Mouse (Mus musculus) midbrain, embryonic 13.5 days (tissue): Measurements from ENCODE around the gene Alg14. TPM values are rescaled to one million over a fixed set of nuclear protein-coding genes. Genes with fewer than 3 reads are reported as not detected.

Source experiments
- ATAC-seq: fragments of 200-750 bp; cut with Nextera tagmentation; 2 replicates; pipeline ENCODE4 v1.8.0; 2017; ENCODE audit warnings: mild to moderate bottlenecking, moderate TSS enrichment, moderate library complexity
- H3K27ac ChIP-seq: fragments of 300-500 bp; sonication (generic); 2 replicates; pipeline ENCODE4 v1.5.1; 2015; ENCODE audit warnings: inconsistent platforms, mild to moderate bottlenecking, moderate library complexity
- H3K27me3 ChIP-seq: fragments of 300-500 bp; sonication (generic); 2 replicates; pipeline ENCODE4 v1.6.1; 2015; ENCODE audit warnings: mild to moderate bottlenecking, inconsistent platforms
- H3K36me3 ChIP-seq: fragments of 300-500 bp; sonication (generic); 2 replicates; pipeline ENCODE4 v1.6.1; 2015; ENCODE audit warnings: mild to moderate bottlenecking, inconsistent platforms
- H3K4me1 ChIP-seq: fragments of 300-500 bp; sonication (generic); replicated peaks from 2 replicates; pipeline ENCODE4 v1.6.1; 2015; ENCODE audit warnings: inconsistent platforms
- H3K4me2 ChIP-seq: fragments of 300-500 bp; sonication (generic); replicated peaks from 2 replicates; pipeline ENCODE4 v1.6.1; 2015; ENCODE audit warnings: moderate library complexity, mild to moderate bottlenecking, inconsistent platforms
- H3K4me3 ChIP-seq: fragments of 300-500 bp; sonication (generic); replicated peaks from 2 replicates; pipeline ENCODE4 v1.5.1; 2015; ENCODE audit warnings: mild to moderate bottlenecking, inconsistent platforms
- H3K9ac ChIP-seq: fragments of 300-500 bp; sonication (generic); replicated peaks from 2 replicates; pipeline ENCODE4 v1.6.1; 2015; ENCODE audit warnings: mild to moderate bottlenecking, inconsistent platforms
- H3K9me3 ChIP-seq: fragments of 300-500 bp; sonication (generic); 2 replicates; pipeline ENCODE4 v1.6.1; 2016; ENCODE audit warnings: mild to moderate bottlenecking, inconsistent platforms
- WGBS: fragments of 180-500 bp; shearing (Covaris S2); methylation state at CpG from one replicate; pipeline ENCODE4 v1.1.7; 2015; 5-methylcytosine and 5-hydroxymethylcytosine counted together
- polyA plus RNA-seq: library from polyadenylated mRNA; unstranded; fragments of >200 nt; fragmentation: Nextera tagmentation; extraction: Ambion mirVana; gene quantifications from 2 replicates; pipeline ENCODE4 v1.2.1, GENCODE M21; 2015

Alg14 gene
- polyA plus RNA-seq, 1 experiment from 2014 or later = 31.7 TPM

DNA sequence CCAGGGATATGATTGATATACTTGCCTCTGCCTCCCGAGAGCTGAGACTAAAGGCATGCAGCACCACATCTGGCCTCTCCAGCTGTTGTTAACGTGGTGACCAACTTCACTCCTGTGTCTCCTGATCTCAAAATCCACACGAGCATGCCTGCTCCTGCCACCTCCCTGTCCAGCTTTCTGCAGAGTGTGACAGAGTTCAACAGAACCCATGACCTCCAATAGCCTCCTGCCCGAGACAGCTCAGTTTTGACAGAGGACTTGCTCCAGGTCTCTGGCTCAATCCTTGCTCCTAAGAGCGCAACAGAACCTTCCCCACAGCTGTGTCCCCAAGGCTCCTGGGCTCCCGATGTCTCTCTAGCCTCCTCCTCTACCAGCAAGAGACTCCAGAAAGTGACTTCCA, 64.5 kb downstream of the Alg14 start:
- Histone ChIP-seq H3K27me3 (no peaks in the 10 kb centered on the region), H3K4me1 (peaks cover 5% of the 10 kb centered on the region; the same call in 1 of the 2 replicates), H3K27ac (no peak overlapping the region), H3K36me3 (no peaks in the 10 kb centered on the region), H3K4me3 (no peak overlapping the region), H3K9ac (no peak overlapping the region), H3K9me3 (no peaks in the 10 kb centered on the region), H3K4me2 (no peak overlapping the region)
- 87% methylated on average over 6 of the region's 6 CpGs for WGBS
- no peak for ATAC-seq

DNA sequence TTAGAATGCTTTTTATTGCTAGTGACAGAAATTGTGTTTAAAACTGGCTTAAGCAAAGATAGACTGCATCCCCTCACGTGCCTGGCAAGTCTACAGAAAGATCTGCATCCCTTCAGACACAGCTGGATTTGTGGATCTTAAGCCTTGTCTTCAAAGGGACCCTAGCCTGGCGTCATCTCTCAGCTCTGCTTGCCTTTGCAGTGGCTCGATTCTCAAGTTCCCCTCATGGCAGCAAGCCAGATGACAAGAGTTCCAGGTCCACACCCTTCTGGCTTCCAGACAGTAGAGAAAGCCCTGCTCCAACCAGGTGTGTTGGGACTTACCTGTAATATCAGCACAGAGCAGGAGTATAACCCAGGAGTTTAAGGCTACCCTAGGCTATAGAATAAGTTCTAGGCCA, 65.5 kb downstream of the Alg14 start:
- H3K9ac ChIP-seq = no peak overlapping the region
- no peaks in the 10 kb centered on the region for H3K36me3 ChIP-seq
- H3K9me3 ChIP-seq = no peaks in the 10 kb centered on the region
- ATAC-seq = no peak
- H3K4me3 ChIP-seq = no peak overlapping the region
- peaks cover 5% of the 10 kb centered on the region; the same call in 1 of the 2 replicates for H3K4me1 ChIP-seq
- no peak overlapping the region for H3K4me2 ChIP-seq
- H3K27me3 ChIP-seq = no peaks in the 10 kb centered on the region
- H3K27ac ChIP-seq = no peak overlapping the region
- WGBS = 70% methylated on average over 3 of the region's 3 CpGs

DNA sequence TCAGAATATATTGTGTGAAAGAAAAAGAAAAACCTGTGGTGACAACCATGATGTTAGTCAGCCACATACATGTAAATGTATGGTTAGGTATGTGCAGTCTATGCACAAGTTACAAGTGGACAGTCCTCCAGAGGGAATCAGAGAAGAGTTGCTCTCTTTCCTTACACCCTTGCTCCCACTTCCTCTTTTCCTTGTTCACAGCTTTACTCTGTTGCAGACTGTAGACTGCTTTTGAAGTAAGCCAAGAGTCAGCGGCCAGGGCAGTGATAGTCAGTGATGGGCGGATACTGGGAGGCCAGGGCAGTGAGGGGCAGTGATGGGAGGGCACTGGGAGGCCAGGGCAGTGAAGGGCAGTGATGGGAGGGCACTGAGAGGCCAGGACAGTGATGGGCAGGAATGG, 66.7 kb downstream of the Alg14 start:
- no peak overlapping the region for H3K4me2 ChIP-seq
- whole genome bisulfite sequencing = 60% methylated on average over 2 of the region's 2 CpGs
- no peaks in the 10 kb centered on the region for H3K27me3 ChIP-seq
- no peak overlapping the region for H3K4me3 ChIP-seq
- H3K9ac ChIP-seq = no peak overlapping the region
- H3K4me1 ChIP-seq = peaks cover 5% of the 10 kb centered on the region; the same call in 1 of the 2 replicates
- H3K27ac ChIP-seq = no peak overlapping the region
- H3K9me3 ChIP-seq = no peaks in the 10 kb centered on the region
- H3K36me3 ChIP-seq = no peaks in the 10 kb centered on the region
- no peak for ATAC-seq

DNA sequence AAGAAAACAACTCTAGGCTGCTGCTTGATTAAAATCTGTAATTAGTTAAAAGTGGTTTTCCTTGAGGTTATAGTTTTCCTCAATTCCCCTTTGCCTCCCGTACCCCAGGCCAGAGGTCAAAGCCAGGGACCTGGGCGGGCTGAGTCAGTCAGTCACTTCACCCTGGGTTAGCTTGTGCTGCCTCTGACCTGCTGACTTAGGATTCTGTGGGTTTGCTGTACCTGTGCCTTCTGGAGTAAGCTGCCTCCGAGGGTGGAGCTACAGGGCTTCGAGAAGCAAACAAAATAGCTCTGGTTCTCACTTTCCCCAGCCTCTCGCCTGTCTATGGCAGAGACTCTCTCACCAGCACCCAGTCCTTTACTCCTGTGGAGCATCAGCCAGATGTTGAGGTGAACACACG, 67.3 kb downstream of the Alg14 start:
- Histone ChIP-seq H3K27ac (no peak overlapping the region), H3K4me1 (peaks cover 5% of the 10 kb centered on the region; the same call in 1 of the 2 replicates), H3K36me3 (no peaks in the 10 kb centered on the region), H3K9me3 (no peaks in the 10 kb centered on the region), H3K4me3 (no peak overlapping the region), H3K9ac (no peak overlapping the region), H3K4me2 (no peak overlapping the region), H3K27me3 (no peaks in the 10 kb centered on the region)
- WGBS = 84% methylated on average over 6 of the region's 6 CpGs
- no peak for ATAC-seq

DNA sequence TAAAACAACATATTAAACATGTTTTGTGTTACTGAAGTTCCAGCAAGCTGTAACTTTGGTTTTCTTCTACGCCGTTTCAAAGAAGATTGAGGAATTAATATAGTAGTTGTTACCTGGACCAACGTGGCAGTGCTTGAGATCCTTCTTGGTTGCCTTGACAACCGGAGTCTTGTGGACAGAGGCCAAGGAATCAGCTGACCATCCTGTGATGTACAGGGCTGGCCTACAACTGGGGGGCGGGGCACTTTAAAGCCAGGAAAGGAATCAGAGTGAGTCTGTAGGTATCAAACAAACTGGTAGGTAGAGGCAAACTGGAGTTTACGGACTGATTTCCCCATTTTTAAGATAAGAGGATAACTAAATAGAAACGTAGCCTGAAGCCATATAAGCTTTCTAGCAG, 67.7 kb downstream of the Alg14 start:
- Histone ChIP-seq H3K4me1 (peaks cover 5% of the 10 kb centered on the region; the same call in 1 of the 2 replicates), H3K9me3 (no peaks in the 10 kb centered on the region), H3K4me3 (no peak overlapping the region), H3K27ac (no peak overlapping the region), H3K4me2 (no peak overlapping the region), H3K27me3 (no peaks in the 10 kb centered on the region), H3K36me3 (no peaks in the 10 kb centered on the region), H3K9ac (no peak overlapping the region)
- 79% methylated on average over 7 of the region's 7 CpGs for WGBS
- ATAC-seq = no peak

DNA sequence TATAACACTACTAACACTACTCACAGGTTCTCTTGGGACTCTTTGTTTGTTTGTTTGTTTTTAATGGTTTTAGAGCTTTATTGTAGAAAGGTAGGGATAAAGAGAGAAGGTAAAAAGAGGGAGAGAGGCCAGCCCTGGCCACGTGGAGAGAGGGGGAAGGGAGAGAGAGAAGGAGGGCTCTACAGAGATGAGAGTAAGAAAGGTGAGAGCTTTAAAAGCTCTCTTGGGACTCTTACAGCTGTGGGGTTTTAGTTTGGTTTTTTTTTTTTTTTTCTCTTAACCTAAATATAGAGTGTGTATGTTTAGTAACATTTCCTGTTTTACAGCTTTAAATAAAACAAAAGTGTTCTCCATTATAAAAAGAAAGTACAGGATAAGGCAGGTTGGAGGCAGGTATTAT, 70.4 kb downstream of the Alg14 start:
- ATAC-seq = no peak
- WGBS = 70% methylated on average over 1 of the region's 1 CpGs

DNA sequence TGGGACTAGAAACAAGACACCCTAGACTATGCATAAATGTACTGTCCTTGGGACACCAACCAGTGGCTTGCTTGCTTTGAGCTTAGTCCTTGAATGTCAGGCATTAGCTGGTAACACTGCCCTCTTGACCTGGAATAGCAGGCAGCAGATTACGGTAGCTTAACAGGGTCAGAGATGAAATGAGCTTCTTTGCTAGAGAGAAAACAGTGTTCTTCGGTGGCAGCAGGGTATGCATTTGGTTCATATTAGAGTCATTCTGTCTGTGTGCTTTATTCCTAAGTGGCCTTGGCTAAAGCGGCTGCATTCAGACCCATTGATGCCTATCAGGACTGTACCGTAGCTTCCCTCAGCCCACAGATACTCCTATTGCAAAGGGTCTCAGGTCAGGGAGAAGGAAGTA, 72.8 kb downstream of the Alg14 start:
- Histone ChIP-seq H3K9ac (no peak overlapping the region), H3K9me3 (no peaks in the 10 kb centered on the region), H3K4me3 (no peak overlapping the region), H3K4me2 (no peak overlapping the region), H3K27me3 (no peaks in the 10 kb centered on the region), H3K4me1 (peaks cover under 1% of the 10 kb centered on the region; the same call in 1 of the 2 replicates), H3K27ac (0 out of 2 replicates have a peak overlapping the region, but pooled peaks have one; percentile 22), H3K36me3 (no peaks in the 10 kb centered on the region)
- no peak for ATAC-seq
- 63% methylated on average over 4 of the region's 4 CpGs for WGBS

More for the DNA sequence above, 70.4 kb downstream of the Alg14 start:
- no peak overlapping the region for H3K27ac ChIP-seq
- no peak overlapping the region for H3K4me2 ChIP-seq
- H3K4me3 ChIP-seq = no peak overlapping the region
- H3K9me3 ChIP-seq = no peaks in the 10 kb centered on the region
- no peaks in the 10 kb centered on the region for H3K36me3 ChIP-seq
- no peak overlapping the region for H3K9ac ChIP-seq
- H3K27me3 ChIP-seq = no peaks in the 10 kb centered on the region
- peaks cover 5% of the 10 kb centered on the region; the same call in 1 of the 2 replicates for H3K4me1 ChIP-seq

DNA sequence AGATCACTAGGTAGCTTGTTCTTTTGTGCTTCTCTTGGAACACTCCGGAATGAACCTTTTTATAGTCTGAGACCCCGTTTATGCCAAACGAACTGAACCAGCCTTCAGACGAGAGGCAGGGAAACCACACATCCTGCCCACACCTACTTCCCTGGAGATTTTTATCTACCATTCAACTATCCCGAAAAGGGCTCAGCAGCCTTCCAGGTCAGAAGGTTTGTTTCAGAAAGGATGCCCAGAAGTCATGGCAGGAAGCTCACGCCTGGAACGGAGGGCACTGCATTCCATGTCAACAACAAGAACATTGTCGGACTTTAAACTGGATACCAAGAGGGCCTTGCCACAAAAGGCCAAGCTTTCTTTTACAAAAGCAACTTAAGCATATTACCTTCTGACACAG, 73.6 kb downstream of the Alg14 start:
- H3K4me2 ChIP-seq = no peak overlapping the region
- no peak overlapping the region for H3K4me3 ChIP-seq
- no peaks in the 10 kb centered on the region for H3K27me3 ChIP-seq
- no peak overlapping the region for H3K27ac ChIP-seq
- no peaks in the 10 kb centered on the region for H3K4me1 ChIP-seq
- no peaks in the 10 kb centered on the region for H3K36me3 ChIP-seq
- ATAC-seq = no peak
- no peak overlapping the region for H3K9ac ChIP-seq
- 79% methylated on average over 8 of the region's 8 CpGs for WGBS
- no peaks in the 10 kb centered on the region for H3K9me3 ChIP-seq

DNA sequence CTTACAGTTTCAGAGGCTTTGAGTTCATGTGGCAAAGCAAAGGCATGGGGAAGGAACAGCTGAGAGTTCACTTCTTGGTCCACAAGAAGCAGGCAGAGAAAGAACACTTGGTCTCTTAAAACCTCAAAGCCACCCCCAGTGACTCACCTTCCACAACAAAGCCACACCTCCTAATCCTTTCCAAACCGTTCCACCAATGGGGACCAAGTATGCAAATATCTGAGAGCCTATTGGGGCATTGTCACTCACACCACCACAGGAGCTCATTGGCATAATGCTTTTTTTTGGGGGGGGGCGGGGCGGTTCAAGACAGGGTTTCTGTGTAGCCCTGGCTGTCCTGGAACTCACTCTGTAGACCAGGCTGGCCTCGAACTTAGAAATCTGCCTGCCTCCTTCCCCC, 77.0 kb downstream of the Alg14 start:
- Histone ChIP-seq H3K36me3 (no peaks in the 10 kb centered on the region), H3K27ac (no peak overlapping the region), H3K9me3 (no peaks in the 10 kb centered on the region), H3K4me3 (no peak overlapping the region), H3K4me2 (no peak overlapping the region), H3K9ac (no peak overlapping the region), H3K4me1 (0 out of 2 replicates have a peak, but pooled peaks cover 4% of the 10 kb centered on the region), H3K27me3 (no peaks in the 10 kb centered on the region)
- no peak for ATAC-seq
- 94% methylated on average over 4 of the region's 4 CpGs for WGBS

DNA sequence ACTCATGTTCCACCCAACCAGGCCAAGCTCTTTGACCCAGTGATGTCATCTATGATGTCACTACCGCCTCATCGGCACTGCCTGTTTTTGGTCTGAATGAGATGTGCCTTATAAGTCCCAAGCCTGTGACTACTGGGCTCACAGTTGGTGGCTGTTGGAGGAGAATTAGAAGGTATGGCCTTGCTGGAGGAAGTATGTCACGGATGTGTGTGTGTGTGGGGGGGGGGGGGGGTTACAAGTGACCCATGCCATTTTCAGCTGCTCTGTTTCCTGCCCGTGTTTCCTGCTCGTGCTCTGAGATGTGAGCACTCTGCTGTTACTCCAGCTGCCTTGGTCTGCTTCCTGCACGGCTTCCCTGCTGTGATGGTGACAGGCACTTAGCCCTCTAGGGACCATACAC, 77.9 kb downstream of the Alg14 start:
- no peak overlapping the region for H3K27ac ChIP-seq
- H3K4me2 ChIP-seq = no peak overlapping the region
- WGBS = 92% methylated on average over 6 of the region's 6 CpGs
- H3K9me3 ChIP-seq = no peaks in the 10 kb centered on the region
- H3K4me1 ChIP-seq = 0 out of 2 replicates have a peak, but pooled peaks cover 4% of the 10 kb centered on the region
- no peak overlapping the region for H3K9ac ChIP-seq
- ATAC-seq = no peak
- H3K27me3 ChIP-seq = no peaks in the 10 kb centered on the region
- no peaks in the 10 kb centered on the region for H3K36me3 ChIP-seq
- no peak overlapping the region for H3K4me3 ChIP-seq

DNA sequence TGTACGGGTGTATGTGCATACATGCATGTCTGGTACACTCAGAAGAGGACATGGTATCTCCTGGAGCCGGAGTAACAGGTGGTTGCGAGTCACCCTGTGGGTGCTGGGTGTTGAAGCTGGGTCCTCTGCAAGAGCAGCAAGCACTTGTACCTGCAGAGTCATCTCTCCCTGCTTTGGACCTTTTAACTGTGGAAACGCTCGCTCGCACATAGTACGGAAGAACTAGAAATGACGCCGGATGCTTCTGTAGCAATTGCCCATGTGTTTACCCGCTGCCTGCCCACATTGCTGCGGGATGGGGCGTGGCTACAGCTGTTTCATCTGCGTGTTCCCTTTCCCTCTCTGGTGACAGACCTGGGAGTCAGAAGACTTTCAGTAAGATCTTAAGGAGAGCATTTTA, 78.7 kb downstream of the Alg14 start:
- no peaks in the 10 kb centered on the region for H3K9me3 ChIP-seq
- no peak overlapping the region for H3K9ac ChIP-seq
- ATAC-seq = no peak
- no peak overlapping the region for H3K4me2 ChIP-seq
- H3K36me3 ChIP-seq = no peaks in the 10 kb centered on the region
- H3K4me3 ChIP-seq = no peak overlapping the region
- WGBS = 93% methylated on average over 13 of the region's 13 CpGs
- H3K27ac ChIP-seq = no peak overlapping the region
- no peaks in the 10 kb centered on the region for H3K27me3 ChIP-seq
- 0 out of 2 replicates have a peak, but pooled peaks cover 4% of the 10 kb centered on the region for H3K4me1 ChIP-seq

DNA sequence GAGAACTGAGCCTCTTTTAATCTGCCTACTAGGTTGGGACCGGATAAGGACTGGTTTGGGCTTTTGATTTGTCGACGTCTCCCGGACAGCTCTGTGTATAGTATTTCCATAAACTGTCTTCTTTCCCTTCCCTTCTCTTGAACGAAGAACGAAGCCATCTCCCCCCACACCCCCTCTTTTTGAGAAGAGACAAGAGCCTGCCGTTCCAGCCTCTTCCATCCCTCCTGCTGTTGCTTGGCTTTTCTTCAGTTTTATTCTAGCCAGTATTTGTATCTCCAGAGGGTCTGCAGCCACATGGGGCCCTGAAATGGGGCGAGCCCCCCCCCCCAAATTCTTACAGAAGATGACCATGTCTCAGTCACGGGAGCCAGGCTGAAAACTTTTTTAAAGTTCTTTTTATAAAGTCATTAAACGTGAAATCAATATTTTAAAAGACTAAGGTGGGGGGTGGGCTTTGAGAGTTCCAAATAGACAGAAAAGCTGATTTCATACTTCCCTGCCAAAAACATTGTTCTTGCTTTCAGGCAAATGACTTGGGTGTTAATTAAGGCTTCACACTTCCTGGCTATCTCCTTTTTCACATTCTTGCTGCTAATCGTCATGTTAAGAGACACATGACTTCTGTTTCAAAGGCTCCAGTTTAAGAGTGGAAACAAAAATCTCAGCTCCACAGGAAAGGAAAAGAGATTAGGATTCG, 79.4 kb downstream of the Alg14 start:
- Histone ChIP-seq H3K9ac (no peak overlapping the region), H3K4me3 (no peak overlapping the region), H3K9me3 (no peaks in the 10 kb centered on the region), H3K27ac (no peak overlapping the region), H3K27me3 (no peaks in the 10 kb centered on the region), H3K36me3 (no peaks in the 10 kb centered on the region), H3K4me2 (no peak overlapping the region), H3K4me1 (0 out of 2 replicates have a peak, but pooled peaks cover 4% of the 10 kb centered on the region)
- no peak for ATAC-seq
- 59% methylated on average over 12 of the region's 12 CpGs for WGBS
